Mouse (Mus musculus) left cerebral cortex, postnatal 25 days (tissue): ENCODE measurements around the gene A430078G23Rik. TPM values are rescaled to one million over a fixed set of nuclear protein-coding genes. Genes with fewer than 3 reads are reported as not detected.
A peak's percentile ranks its signal among the peaks of the same experiment; 100 is the strongest.

Experiments
- DNase-seq, 2 experiments: peaks; one replicate each; pipeline ENCODE4 v3.0.0; 2022; ENCODE audit warnings: low spot score in 2 of 2, mixed read lengths in 1 of 2
- intact Hi-C: fragments of 180-260 bp; cut with DNase I; formaldehyde crosslinking; loops from one replicate; pipeline ENCODE4 v1.15.1; 2025
- total RNA-seq, 2 experiments: library from RNA; stranded (reverse); gene quantifications; 2 replicates each; pipeline ENCODE4 v1.2.3; 2021

A430078G23Rik gene
- total RNA-seq, 2 experiments from 2014 or later, result not detected

DNA sequence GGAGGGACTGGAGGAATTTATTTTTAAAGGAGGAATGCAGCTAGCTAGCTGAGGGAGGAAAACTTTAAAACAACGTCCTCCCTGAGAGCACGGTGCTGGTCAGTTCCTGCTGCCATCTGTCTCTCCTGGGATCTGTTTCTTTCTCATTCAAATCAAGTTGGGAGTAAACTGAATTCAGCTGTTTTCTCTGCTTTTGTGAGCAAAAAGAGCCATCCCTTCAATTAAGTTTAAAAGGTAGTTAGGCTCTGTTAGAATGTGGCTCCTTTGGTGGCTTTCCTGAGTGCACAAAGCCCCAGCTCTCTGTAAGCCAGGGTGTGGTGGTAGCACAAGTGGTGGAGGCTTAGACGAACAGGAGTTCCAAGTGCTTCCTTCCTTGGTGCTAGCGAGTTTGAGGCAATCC, 42.0 kb downstream of the A430078G23Rik start:
- DNase-seq, result no peak
- intact Hi-C loops, result no loop called here

DNA sequence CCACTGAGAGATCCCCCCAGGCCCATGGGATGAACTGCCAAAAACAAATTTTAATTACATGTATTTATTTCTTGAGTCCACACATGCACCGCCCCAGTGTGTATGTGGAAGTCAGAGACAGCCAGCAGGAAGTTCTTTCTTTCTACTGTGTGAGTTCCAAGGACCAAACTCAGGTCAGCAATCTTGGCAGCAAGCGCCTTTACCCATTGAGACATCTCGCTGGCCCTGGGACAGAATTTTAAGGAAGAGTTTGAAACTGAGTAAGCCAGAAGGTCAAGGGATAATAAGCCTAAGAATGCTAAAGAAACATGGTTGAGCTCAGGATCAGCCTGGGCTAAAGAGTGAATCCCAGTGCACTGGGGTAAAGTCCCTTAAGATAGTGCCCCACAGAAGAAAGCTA, 44.4 kb downstream of the A430078G23Rik start:
- no peak for DNase-seq
- intact Hi-C loops, result no loop called here

DNA sequence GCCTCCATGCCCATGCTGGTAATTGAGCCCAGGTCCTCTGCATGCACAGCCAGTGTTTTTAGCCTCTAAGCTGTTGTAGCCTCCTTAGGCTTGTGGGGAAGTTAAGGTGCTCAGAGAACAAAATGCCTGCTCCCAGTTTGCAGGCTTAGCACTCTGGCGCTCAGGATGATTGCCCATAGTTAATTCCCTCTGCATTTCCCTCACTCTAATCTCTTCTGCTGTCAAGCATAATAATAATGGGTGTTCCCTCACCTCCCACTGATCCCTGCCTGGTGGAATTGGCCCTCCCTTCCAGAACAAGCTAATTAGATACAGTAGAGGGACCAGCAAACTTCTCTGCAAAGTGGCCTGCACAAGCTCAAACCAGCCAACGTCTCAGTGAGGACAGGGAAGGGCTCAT, 47.3 kb downstream of the A430078G23Rik start:
- intact Hi-C loops, result no loop called here
- no peak for DNase-seq

DNA sequence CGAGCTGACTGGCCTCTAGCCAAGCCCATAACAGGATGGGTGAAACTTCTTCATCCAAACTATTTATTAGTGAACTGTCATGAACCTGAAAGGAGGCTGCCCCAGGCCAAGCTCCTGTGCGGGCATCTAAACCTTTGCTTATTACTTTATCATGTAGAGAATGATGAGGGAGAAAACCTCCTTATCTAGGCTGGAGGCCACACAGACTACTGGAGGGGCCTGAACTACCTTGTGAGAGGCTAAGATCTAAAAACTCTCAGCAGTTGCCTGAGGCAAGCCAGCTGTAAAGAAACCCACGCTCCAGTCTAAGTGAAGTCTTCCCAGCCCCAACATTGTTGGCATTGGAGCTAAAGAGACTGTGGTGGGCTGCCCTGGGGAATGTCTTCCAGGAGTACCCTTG, 54.2 kb downstream of the A430078G23Rik start:
- intact Hi-C loops, result no loop called here
- no peak for DNase-seq

GRCm38 (mm10) chr8:3411085-3411484, 57.9 kb downstream of the A430078G23Rik start:
- intact Hi-C loops, result no loop called here
- DNase-seq, result no peak

DNA sequence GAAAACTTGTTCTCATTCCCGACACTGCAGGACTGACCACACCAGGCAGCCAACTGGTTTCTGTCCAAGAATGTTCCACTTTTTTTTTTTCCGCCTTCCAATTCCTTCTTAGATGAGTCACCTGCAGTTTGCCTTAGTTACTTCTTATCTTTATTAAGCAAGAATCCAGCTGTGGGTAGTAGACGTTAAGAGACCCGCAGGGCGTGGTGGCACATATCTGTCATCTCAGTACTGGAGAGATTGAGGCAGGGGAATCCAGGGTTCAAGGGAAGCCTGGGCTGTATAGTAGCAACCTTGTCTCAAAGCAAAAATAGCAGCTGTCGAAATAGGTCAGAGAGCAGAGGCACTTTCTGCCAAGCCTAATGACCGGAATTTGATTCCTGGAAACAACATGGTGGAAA, 58.7 kb downstream of the A430078G23Rik start:
- intact Hi-C loops, result no loop called here
- no peak for DNase-seq

DNA sequence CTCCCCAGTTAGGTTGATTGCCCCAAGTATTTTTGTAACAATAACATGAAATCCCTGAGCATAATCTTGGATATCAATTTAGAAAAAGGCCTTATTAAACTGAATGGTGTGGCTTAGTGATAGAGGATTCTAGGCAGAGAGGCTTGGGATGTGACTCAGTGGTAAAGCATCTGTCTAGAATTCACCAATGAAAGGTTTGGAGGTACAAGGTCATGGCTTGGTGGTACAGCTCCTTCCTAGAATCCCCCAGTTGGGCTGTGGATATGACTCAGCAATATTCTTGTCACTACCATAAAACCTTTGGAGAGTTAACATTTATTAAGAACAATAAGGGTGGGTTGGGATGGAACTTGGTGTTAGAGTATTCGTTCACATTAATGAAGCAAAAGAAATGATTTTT, 59.6 kb downstream of the A430078G23Rik start:
- no peak for DNase-seq
- intact Hi-C loops, result no loop called here

- intact Hi-C loops, result no loop called here
- DNase-seq, result no peak
Observed at GRCm38 (mm10) chr8:3414639-3415190, 61.5 kb downstream of the A430078G23Rik start.

- intact Hi-C loops, result no loop called here
- DNase-seq, result no peak
Observed at GRCm38 (mm10) chr8:3415259-3415658, 62.0 kb downstream of the A430078G23Rik start.

DNA sequence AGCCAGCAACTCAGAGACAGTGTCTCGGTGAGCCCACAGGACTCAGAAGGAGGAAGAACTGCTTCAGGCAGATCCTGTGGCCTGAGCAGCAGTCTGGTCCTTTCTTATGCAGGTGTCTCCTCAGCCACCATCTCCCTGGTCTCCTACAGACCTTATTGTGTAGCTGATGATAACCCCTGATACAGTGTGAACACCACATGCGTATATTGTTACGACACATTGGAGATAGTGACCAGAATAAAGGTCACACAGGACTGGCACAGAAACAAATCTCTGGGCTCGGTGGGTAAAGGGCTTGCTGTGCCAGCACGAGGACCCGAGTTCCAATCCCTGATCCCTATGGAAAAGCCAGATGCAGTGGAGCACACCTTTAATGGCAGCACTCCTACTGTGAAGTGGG, 62.4 kb downstream of the A430078G23Rik start:
- intact Hi-C loops, result no loop called here
- DNase-seq, result no peak

DNA sequence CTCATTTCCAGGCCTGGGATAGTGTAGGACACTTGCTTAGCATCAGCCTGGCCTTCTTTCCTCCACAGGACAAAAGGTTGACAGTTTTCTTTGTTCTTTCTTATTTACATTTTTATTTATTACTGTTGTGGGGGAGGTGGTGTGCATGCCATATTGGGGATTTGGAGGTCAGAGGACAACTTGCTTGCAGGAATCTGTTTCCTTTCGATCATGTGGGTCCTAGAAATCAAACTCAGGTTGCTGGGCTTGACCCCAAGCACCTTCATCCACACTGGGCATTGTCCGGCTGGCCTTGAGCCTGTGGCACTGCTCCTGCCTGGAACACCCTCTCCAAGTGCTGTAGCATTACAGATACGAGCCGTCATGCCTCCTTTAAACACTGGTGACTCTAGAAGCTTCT, 63.6 kb downstream of the A430078G23Rik start:
- intact Hi-C loops, result no loop called here

DNA sequence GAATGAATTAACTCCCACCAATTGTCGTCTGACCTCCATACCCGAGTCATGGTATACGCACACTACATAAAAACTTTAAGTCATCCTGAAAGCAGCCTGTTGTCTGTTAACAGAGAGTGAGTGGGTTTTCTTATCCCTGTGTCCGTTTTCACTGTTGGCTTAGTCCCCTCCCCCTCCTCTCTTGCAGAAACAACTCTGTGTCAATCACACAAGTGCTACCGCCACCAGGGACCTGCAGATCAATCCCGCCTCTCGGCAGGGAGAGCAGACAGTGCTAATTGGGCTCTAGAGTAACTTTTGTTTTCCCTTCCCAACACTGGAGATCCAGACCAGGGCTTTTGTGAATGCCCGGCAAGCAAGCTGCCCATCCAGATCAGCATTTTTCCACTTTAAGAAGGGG, 64.2 kb downstream of the A430078G23Rik start:
- no peak for DNase-seq
- intact Hi-C loops, result no loop called here

More for the DNA sequence above, 63.6 kb downstream of the A430078G23Rik start:
- no peak for DNase-seq

DNA sequence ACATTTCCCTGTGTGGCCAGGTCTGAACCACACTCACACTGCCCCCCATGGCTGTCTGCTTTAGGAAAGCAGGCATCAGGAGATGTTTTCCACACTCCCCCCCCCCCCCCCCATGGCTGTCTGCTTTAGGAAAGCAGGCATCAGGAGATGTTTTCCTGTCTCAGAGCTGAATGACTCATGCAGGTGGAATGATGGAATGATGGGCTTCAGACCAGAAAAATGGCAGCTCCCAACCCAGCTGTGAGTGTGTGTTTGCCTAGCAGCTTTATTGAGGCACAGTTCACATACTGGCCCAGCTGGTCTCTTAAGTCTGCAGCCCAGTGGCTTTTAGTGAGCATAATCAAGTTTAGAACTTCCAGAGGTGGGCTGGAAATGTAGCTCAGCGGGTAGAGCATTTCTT, 64.9 kb downstream of the A430078G23Rik start:
- intact Hi-C loops, result no loop called here
- DNase-seq, result no peak

DNA sequence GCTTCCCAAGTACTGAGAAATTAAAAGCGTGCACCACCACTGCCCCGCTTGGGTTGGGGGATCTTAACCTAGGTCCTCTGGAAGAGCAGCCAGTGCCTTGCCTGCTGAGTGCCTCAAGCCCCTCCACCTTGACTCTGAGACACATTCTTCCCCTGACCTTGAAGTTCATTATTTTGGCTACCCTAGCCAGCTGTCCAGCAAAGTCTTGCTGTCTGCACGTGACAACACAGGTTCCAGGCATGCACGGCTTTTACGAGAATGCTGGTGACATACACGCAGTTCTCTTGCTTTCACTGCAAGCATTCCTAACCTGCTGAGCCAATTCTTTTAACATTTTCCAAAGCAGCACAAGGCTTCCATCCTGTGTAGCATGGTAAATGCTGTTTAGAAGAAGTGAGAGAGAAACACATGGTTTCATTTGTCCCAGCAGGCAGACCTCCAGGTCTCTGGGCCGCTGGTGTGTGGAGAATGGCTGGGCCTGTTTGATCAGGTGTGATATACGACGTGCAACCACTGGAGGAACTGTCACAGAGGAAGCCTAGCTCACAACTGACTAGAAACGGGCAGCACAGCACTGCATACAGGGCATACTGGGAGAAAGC, 67.0 kb downstream of the A430078G23Rik start:
- no peak for DNase-seq
- intact Hi-C loops, result no loop called here

- intact Hi-C loops, result no loop called here
Observed at GRCm38 (mm10) chr8:3421507-3421906, 68.3 kb downstream of the A430078G23Rik start.

DNA sequence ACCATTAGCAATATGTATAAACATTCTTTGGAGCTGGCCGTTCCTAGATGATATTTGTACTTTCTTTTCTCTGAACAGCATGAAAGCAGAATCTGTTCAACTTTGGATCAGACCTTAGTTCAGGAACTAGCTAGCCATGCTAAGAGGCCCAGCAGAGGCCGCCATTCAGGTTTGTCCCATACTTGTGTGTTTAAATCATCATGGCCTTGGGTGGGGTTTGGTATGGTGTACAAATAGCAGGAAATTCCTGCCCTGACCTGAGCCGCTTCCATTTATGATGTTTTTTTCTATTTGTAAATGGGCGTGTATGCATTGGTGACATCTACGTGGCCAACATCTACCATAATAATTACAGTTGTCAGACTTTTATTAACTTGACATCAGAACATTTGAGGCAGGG, 72.0 kb downstream of the A430078G23Rik start:
- intact Hi-C loops, result no loop called here
- no peak for DNase-seq

More at GRCm38 (mm10) chr8:3421507-3421906, 68.3 kb downstream of the A430078G23Rik start:
- no peak for DNase-seq

DNA sequence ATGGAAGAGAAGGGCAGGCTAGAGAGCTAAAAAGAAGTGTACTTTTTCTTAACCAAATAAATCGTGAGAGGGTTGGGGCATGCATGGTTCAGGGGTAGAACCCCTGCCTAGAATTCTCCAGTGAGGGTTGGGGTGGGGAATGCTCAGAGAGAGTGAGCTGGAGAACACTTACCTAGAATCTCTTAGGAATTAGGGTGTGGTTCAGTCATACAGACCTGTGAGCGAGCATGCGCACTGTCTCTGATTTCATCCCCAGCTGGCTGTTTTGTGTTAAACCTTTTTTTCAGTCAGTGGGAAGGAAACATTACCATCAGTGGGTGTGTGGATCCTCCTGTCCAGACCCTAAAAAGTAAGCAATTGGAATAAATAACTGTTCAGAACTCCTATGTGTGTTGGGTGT, 73.0 kb downstream of the A430078G23Rik start:
- intact Hi-C loops, result no loop called here

GRCm38 (mm10) chr8:3428426-3428825, 75.2 kb downstream of the A430078G23Rik start:
- peak in 1 of 2 experiments; percentile 48 for DNase-seq
- intact Hi-C loops, result no loop called here

More for the DNA sequence above, 73.0 kb downstream of the A430078G23Rik start:
- no peak for DNase-seq

GRCm38 (mm10) chr8:3429966-3430365, 76.8 kb downstream of the A430078G23Rik start:
- intact Hi-C loops, result no loop called here
- peak in 1 of 2 experiments; percentile 16 for DNase-seq

GRCm38 (mm10) chr8:3431113-3431512, 77.9 kb downstream of the A430078G23Rik start:
- intact Hi-C loops, result no loop called here
- DNase-seq, result no peak

GRCm38 (mm10) chr8:3436492-3436891, 83.3 kb downstream of the A430078G23Rik start:
- DNase-seq, result no peak
- intact Hi-C loops, result no loop called here

DNA sequence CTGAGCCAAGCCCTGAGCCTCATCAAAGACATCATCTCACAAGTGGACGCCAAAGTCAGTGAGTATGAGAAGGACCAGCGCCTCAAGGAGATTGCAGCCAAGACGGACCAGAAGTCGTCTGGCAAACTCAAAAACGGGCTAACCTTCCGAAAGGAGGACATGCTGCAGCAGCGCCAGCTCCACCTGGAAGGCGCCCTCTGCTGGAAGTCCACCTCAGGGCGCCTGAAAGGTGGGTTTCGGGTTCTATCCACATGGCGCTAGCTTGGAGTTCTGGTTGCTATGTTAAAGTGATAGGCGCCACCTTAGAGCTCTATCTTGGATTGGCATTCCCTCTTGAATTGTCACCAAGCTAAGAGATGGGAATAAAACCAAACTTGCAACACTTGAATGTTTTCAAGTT, 86.3 kb downstream of the A430078G23Rik start:
- no peak for DNase-seq
- intact Hi-C loops, result no loop called here
